Mouse (Mus musculus): ENCODE results near the gene Fgf22. TPM values are rescaled to one million over a fixed set of nuclear protein-coding genes. Genes with fewer than 3 reads are reported as not detected.

The Fgf22 gene
- polyA plus RNA-seq (2015; fragmentation: Nextera tagmentation; extraction: Ambion mirVana): 0.24 and 0.28 TPM in 2 replicates

DNA sequence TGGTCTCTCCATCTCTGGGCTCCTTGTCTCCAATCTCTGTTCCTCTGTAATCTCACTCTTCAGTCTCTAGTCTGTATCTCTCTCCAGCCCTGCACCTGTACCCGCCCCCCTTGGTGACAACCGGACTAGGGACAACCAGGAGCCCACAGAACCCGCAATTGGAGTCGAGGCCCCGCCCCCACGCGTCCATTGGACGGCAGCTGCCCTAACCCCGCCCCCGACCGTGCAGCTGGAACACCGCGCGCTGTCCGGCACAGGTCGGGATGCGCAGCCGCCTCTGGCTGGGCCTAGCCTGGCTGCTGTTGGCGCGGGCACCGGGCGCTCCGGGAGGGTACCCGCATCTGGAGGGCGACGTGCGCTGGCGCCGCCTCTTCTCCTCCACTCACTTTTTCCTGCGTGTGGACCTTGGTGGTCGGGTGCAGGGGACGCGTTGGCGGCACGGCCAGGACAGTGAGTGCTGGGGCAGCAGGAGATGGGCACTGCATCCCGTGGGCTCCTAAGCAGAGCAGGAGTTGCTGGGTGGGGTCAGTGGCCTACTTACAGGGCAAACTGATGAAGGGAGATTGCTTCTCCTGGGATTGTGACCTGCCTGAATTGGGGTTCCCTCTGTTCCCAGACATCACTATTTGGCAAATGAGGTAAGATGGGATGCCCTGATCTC lies at the start of gene Fgf22:
Gene Fgf22, plus strand, starts transcription at position 221 of the 661 bp plus-strand sequence.

DNA sequence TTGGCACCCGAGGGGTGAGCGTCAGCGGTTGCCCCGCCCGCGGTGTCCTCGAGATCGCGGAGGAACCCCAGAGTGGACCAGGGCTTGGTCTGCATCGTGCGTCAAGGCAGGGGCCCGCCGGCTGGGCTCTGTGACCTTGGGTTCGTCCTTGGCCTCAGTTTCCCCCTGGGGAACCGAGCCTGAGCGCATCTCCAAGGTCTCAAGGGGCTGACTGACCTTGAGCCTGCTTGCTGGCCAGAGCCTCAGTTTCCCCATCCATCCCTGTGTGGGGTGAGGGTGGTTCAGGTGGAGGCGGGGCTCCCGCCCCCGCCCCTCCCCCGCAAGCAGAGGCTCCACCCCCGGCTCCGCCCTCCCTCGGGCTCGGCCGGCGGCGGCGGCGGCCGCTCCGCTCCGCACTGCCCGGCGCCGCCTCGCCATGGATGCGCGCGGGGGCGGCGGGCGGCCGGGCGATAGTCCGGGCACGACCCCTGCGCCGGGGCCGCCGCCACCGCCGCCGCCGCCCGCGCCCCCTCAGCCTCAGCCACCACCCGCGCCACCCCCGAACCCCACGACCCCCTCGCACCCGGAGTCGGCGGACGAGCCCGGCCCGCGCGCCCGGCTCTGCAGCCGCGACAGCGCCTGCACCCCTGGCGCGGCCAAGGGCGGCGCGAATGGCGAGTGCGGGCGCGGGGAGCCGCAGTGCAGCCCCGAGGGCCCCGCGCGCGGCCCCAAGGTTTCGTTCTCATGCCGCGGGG lies 38.5 kb upstream of the Fgf22 start, which contains the start of gene Hcn2:
Gene Hcn2, plus strand, starts transcription at position 381 of the 734 bp plus-strand sequence.

DNA sequence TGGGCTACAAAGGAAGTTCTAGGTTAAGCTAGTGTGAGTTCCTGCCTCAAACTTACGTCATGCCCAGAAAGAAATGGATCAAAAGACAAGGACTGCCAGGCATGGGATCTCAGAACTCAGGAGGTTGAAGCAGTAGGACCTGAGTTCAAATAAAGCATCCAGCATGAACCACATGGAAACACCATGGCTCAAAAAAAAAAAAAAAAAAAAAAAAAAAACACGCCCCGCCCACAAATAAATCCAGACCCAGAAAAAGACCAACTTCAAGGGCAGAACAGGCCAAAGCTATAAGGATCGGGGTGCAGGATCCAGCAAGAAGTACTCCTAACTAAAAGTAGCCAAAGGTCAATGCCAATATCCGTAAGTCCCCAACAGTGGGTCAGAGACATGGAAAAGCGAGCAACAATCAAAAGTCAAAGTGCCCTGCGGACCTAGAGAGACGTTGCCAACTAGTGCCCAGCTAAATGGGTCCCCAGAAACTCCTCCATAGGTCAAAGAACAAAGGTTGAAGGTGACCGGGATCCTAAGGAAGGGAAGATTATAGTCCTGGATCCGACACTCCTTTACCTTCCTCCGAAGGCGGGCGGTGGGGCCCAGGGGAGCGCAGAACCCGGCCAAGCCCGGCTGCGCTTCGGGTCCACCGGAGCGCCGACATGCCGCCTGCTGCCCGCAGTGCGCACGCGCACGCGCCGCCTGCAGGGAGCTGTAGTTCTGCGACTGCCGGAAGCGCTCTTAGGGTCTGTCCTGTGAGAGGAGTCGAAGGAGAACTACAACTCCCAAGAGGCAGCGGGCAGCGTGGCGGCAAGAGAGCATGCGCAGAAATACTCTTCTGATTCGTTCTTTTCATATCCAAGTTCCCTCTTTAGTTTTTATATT lies 8.7 kb upstream of the Fgf22 start, which contains the start of gene Polrmt:
Gene Polrmt, minus strand, starts transcription at position 684 of the 876 bp plus-strand sequence.

DNA sequence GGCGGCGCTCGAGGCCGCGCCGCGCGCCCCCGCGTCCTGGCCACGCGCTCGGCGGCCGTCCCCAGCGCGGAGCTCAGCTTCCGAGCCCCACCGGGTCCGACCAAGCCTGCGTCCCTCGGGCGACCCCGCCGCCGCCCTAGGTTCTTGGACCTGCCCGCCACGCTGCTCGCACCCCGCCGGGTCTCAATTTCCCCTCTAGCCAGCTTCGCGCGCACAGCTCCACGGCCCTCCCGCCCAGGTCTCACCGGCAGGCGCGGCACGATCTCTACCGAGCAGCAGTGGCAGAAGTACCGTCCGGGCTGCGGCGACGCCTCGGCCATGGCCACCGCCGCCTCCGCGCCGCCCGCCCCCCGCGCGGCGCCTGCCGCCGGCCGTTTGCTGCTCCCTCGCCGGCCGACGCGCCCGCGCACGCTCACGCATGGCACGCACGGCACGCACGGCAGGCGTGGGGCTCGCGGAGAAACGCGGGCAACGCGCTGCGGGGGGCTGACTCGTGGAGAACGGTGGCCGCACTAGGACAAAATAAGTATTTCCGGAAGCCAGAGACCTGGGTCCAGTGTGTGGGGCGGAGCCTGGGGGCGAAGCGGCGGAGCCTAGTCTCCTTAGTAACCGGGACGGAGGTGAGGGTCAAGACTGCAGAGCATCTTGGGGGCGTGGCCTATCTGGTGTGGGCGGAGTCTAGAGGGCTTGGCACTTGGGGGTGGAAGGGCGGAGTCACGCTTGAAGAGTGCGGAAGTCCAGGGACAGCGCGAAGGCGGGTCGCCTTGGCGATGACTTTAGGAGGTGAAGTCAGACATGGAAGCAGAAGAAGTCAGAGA lies 11.8 kb downstream of the Fgf22 start, which contains the start of gene Rnf126:
Gene Rnf126, minus strand, starts transcription at position 445 of the 818 bp plus-strand sequence.

DNA sequence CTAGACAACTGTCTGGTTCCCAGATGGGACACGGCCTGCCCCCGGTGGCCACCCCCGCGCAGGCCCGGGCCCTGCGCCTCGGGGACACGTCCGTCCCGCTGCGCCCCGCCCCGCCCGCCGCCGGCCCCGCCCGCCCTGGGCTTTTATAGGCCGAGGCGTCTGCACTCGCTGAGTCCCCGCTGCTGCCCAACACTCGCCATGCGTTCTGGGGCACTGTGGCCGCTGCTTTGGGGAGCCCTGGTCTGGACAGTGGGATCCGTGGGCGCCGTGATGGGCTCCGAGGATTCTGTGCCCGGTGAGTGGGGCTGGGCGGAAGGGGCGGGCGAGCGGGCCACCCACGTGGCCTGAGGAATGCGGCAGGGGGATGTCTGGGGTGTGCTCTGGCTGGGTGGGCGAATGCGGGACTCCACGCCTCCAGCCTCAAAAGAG lies 22.2 kb downstream of the Fgf22 start, which contains the start of gene Fstl3:
Gene Fstl3, plus strand, starts transcription at position 170 of the 429 bp plus-strand sequence.

DNA sequence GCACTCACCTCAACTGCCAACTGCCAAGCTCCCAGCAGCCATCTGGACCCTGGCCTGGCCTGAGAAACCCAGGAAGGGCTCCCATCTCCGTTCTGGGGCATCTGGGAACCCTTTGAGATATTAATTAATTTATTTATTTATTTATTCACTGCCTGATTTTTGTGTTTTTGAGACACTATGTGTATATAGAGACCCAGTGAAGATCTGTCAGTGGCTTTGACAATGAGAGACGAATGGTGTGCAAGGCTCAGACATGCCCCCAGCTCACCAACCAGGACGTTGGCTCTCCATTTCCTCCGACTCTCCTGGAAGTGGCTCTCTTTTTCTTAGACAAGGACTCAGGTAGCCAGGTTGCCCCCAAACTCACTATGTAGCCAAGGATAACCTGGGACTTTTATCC lies 36.0 kb downstream of the Fgf22 start, which contains the start of gene Prss57:
Gene Prss57, minus strand, starts transcription at position 101 of the 400 bp plus-strand sequence.

DNA sequence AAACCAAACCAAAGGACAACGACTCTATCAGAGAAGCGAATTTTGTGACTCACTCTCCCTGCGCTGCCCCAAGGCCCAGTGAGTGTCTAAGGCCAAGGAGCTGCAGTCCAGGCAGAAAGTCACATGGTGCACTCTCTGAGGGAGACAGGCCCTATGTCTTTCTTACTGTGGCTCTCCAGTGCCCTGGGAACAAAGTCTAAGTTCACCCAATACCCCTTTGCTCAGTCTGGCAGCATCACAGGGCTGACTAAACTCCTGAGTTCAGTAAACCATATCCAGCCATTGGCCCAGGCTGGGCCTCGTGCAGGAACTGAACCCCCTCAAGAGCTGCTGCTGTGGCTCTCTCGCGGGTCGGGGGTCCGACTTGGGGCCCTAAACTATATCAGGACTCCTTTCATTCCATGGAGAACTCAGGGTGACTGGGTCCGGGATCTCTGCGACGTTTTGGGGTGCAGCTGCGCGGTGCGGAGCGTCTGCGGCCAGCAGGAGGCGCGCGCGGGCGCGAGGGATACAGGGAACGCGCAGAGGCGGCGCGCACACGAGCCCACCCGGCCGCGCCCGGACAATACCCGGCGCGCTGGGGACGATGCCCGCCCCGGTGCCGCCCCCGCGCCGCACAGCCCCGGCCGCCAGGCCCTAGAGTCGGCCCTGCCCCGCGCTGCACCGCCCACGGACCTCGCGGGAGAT lies 38.3 kb downstream of the Fgf22 start, which contains the start of gene Palm:
Gene Palm, plus strand, starts transcription at position 522 of the 687 bp plus-strand sequence.

Other genes with a start within 250 kb of the Fgf22 start
- 30.4 and 31.8 TPM in 2 replicates for gene Plpp2, start 221.3 kb upstream of the Fgf22 start, polyA plus RNA-seq (2015; fragmentation: Nextera tagmentation; extraction: Ambion mirVana)
- gene Mier2, start 199.9 kb upstream of the Fgf22 start, polyA plus RNA-seq (2015; fragmentation: Nextera tagmentation; extraction: Ambion mirVana): 24.2 and 26.1 TPM in 2 replicates
- not detected in 2 replicates for gene Theg, start 167.7 kb upstream of the Fgf22 start, polyA plus RNA-seq (2015; fragmentation: Nextera tagmentation; extraction: Ambion mirVana)
- gene C2cd4c, start 141.1 kb upstream of the Fgf22 start, polyA plus RNA-seq (2015; fragmentation: Nextera tagmentation; extraction: Ambion mirVana): not detected in 2 replicates
- gene Shc2, start 117.2 kb upstream of the Fgf22 start, polyA plus RNA-seq (2015; fragmentation: Nextera tagmentation; extraction: Ambion mirVana): 2.1 and 2.5 TPM in 2 replicates
- not detected in 2 replicates for gene Odf3l2, start 109.3 kb upstream of the Fgf22 start, polyA plus RNA-seq (2015; fragmentation: Nextera tagmentation; extraction: Ambion mirVana)
- gene Madcam1, start 90.5 kb upstream of the Fgf22 start, polyA plus RNA-seq (2015; fragmentation: Nextera tagmentation; extraction: Ambion mirVana): 0.35 and 0.39 TPM in 2 replicates
- 47.4 and 51.3 TPM in 2 replicates for gene Tpgs1, start 85.7 kb upstream of the Fgf22 start, polyA plus RNA-seq (2015; fragmentation: Nextera tagmentation; extraction: Ambion mirVana)
- gene Cdc34, start 72.9 kb upstream of the Fgf22 start, polyA plus RNA-seq (2015; fragmentation: Nextera tagmentation; extraction: Ambion mirVana): 63.7 and 68.6 TPM in 2 replicates
- gene Gzmm, start 66.1 kb upstream of the Fgf22 start, polyA plus RNA-seq (2015; fragmentation: Nextera tagmentation; extraction: Ambion mirVana): 0.16 and 0.48 TPM in 2 replicates
- gene Bsg, start 50.6 kb upstream of the Fgf22 start, polyA plus RNA-seq (2015; fragmentation: Nextera tagmentation; extraction: Ambion mirVana): 812 and 845 TPM in 2 replicates
- 0.06 and 0.08 TPM in 2 replicates for gene Hcn2, start 38.4 kb upstream of the Fgf22 start, polyA plus RNA-seq (2015; fragmentation: Nextera tagmentation; extraction: Ambion mirVana)
- gene Polrmt, start 8.5 kb upstream of the Fgf22 start, polyA plus RNA-seq (2015; fragmentation: Nextera tagmentation; extraction: Ambion mirVana): 14.4 and 14.7 TPM in 2 replicates
- 50.7 and 60.7 TPM in 2 replicates for gene Rnf126, start 11.9 kb downstream of the Fgf22 start, polyA plus RNA-seq (2015; fragmentation: Nextera tagmentation; extraction: Ambion mirVana)
- 69.7 and 87.0 TPM in 2 replicates for gene Fstl3, start 22.2 kb downstream of the Fgf22 start, polyA plus RNA-seq (2015; fragmentation: Nextera tagmentation; extraction: Ambion mirVana)
- 0.12 TPM in 1 of 2 replicates, not detected in the other for gene Prss57, start 35.9 kb downstream of the Fgf22 start, polyA plus RNA-seq (2015; fragmentation: Nextera tagmentation; extraction: Ambion mirVana)
- gene Palm, start 38.5 kb downstream of the Fgf22 start, polyA plus RNA-seq (2015; fragmentation: Nextera tagmentation; extraction: Ambion mirVana): 39.7 and 44.2 TPM in 2 replicates
- gene Misp, start 65.9 kb downstream of the Fgf22 start, polyA plus RNA-seq (2015; fragmentation: Nextera tagmentation; extraction: Ambion mirVana): 1.6 and 2.9 TPM in 2 replicates
- 109 and 124 TPM in 2 replicates for gene Ptbp1, start 99.4 kb downstream of the Fgf22 start, polyA plus RNA-seq (2015; fragmentation: Nextera tagmentation; extraction: Ambion mirVana)
- gene Prtn3, start 119.4 kb downstream of the Fgf22 start, polyA plus RNA-seq (2015; fragmentation: Nextera tagmentation; extraction: Ambion mirVana): 2.3 and 8.8 TPM in 2 replicates
- gene Plppr3, start 119.6 kb downstream of the Fgf22 start, polyA plus RNA-seq (2015; fragmentation: Nextera tagmentation; extraction: Ambion mirVana): 2.2 TPM in 2 replicates
- 0.13 and 0.16 TPM in 2 replicates for gene Elane, start 131.2 kb downstream of the Fgf22 start, polyA plus RNA-seq (2015; fragmentation: Nextera tagmentation; extraction: Ambion mirVana)
- gene Cfd, start 135.8 kb downstream of the Fgf22 start, polyA plus RNA-seq (2015; fragmentation: Nextera tagmentation; extraction: Ambion mirVana): 0.18 TPM in 1 of 2 replicates, not detected in the other
- 33.5 and 34.4 TPM in 2 replicates for gene Med16, start 153.8 kb downstream of the Fgf22 start, polyA plus RNA-seq (2015; fragmentation: Nextera tagmentation; extraction: Ambion mirVana)
- not detected in 2 replicates for gene Gm26602, start 155.8 kb downstream of the Fgf22 start, polyA plus RNA-seq (2015; fragmentation: Nextera tagmentation; extraction: Ambion mirVana)
- 1.2 and 1.3 TPM in 2 replicates for gene Kiss1r, start 161.9 kb downstream of the Fgf22 start, polyA plus RNA-seq (2015; fragmentation: Nextera tagmentation; extraction: Ambion mirVana)
- 125 and 126 TPM in 2 replicates for gene R3hdm4, start 166.1 kb downstream of the Fgf22 start, polyA plus RNA-seq (2015; fragmentation: Nextera tagmentation; extraction: Ambion mirVana)
- gene Arid3a, start 172.0 kb downstream of the Fgf22 start, polyA plus RNA-seq (2015; fragmentation: Nextera tagmentation; extraction: Ambion mirVana): 4.0 TPM in 2 replicates
- gene Wdr18, start 205.1 kb downstream of the Fgf22 start, polyA plus RNA-seq (2015; fragmentation: Nextera tagmentation; extraction: Ambion mirVana): 52.5 and 55.6 TPM in 2 replicates
- 0.07 and 0.13 TPM in 2 replicates for gene Grin3b, start 215.6 kb downstream of the Fgf22 start, polyA plus RNA-seq (2015; fragmentation: Nextera tagmentation; extraction: Ambion mirVana)
- 15.3 and 18.7 TPM in 2 replicates for gene Tmem259, start 229.3 kb downstream of the Fgf22 start, polyA plus RNA-seq (2015; fragmentation: Nextera tagmentation; extraction: Ambion mirVana)
- 662 and 733 TPM in 2 replicates for gene Cnn2, start 233.5 kb downstream of the Fgf22 start, polyA plus RNA-seq (2015; fragmentation: Nextera tagmentation; extraction: Ambion mirVana)
- 2.9 and 3.0 TPM in 2 replicates for gene Abca7, start 241.4 kb downstream of the Fgf22 start, polyA plus RNA-seq (2015; fragmentation: Nextera tagmentation; extraction: Ambion mirVana)